Mouse (Mus musculus) forebrain, embryonic 16.5 days (tissue): ENCODE measurements around the gene Cenpk. TPM values are rescaled to one million over a fixed set of nuclear protein-coding genes. Genes with fewer than 3 reads are reported as not detected.

Experiments
- ATAC-seq: fragments of 200-750 bp; cut with Nextera tagmentation; 2 replicates; pipeline ENCODE4 v1.8.0; 2017; ENCODE audit warnings: mild to moderate bottlenecking, moderate library complexity
- H3K27ac ChIP-seq: fragments of 300-500 bp; sonication (generic); 2 replicates; pipeline ENCODE4 v1.5.1; 2014; ENCODE audit warnings: low read length, control low read depth
- H3K27me3 ChIP-seq: fragments of 300-500 bp; sonication (generic); replicated peaks from 2 replicates; pipeline ENCODE4 v1.6.1; 2014; ENCODE audit warnings: low read length; ENCODE audit not compliant: control insufficient read depth, insufficient read depth
- H3K36me3 ChIP-seq: fragments of 300-500 bp; sonication (generic); 2 replicates; pipeline ENCODE4 v1.6.1; 2014; ENCODE audit not compliant: control insufficient read depth, insufficient read depth
- H3K4me1 ChIP-seq: fragments of 300-500 bp; sonication (generic); replicated peaks from 2 replicates; pipeline ENCODE4 v1.6.1; 2014; ENCODE audit warnings: low read length; ENCODE audit not compliant: control insufficient read depth, insufficient read depth
- H3K4me2 ChIP-seq: fragments of 300-500 bp; sonication (generic); 2 replicates; pipeline ENCODE4 v1.6.1; 2014; ENCODE audit warnings: mild to moderate bottlenecking, low read length, control low read depth
- H3K4me3 ChIP-seq: fragments of 300-500 bp; sonication (generic); replicated peaks from 2 replicates; pipeline ENCODE4 v1.5.1; 2014; ENCODE audit warnings: mild to moderate bottlenecking, low read length, control low read depth
- H3K9ac ChIP-seq: fragments of 300-500 bp; sonication (generic); replicated peaks from 2 replicates; pipeline ENCODE4 v1.6.1; 2014; ENCODE audit warnings: low read depth, low read length, control low read depth
- H3K9me3 ChIP-seq: fragments of 300-500 bp; sonication (generic); 2 replicates; pipeline ENCODE4 v1.6.1; 2016; ENCODE audit warnings: low read length; ENCODE audit not compliant: control insufficient read depth
- WGBS: fragments of 180-500 bp; shearing (Covaris S2); extraction: QIAGEN DNeasy Blood & Tissue Kit; methylation state at CpG from one replicate; pipeline ENCODE4 v1.1.7; 2014; 5-methylcytosine and 5-hydroxymethylcytosine counted together
- polyA plus RNA-seq: library from polyadenylated mRNA; unstranded; fragments of >200 nt; fragmentation: Nextera tagmentation; extraction: Ambion mirVana; gene quantifications from 2 replicates; pipeline ENCODE4 v1.2.1, GENCODE M21; 2015

The Cenpk gene
- polyA plus RNA-seq, 1 experiment from 2014 or later, result 22.5 TPM

- H3K4me2 ChIP-seq, result no peak overlapping the region
- peaks cover 25% of the 10 kb centered on the region for H3K4me1 ChIP-seq
- no peak overlapping the region for H3K4me3 ChIP-seq
- WGBS, result 0% methylated on average over 2 of the region's 2 CpGs
- no peaks in the 10 kb centered on the region for H3K27me3 ChIP-seq
- H3K27ac ChIP-seq, result peak overlapping the region; percentile 39; the same call in 1 of the 2 replicates
- H3K9me3 ChIP-seq, result no peaks in the 10 kb centered on the region
- peak; percentile 29; the same call in 1 of the 2 replicates for ATAC-seq
- no peak overlapping the region for H3K9ac ChIP-seq
- no peaks in the 10 kb centered on the region for H3K36me3 ChIP-seq
Observed at GRCm38 (mm10) chr13:104285031-104285431, 56.6 kb downstream of the Cenpk start.

DNA sequence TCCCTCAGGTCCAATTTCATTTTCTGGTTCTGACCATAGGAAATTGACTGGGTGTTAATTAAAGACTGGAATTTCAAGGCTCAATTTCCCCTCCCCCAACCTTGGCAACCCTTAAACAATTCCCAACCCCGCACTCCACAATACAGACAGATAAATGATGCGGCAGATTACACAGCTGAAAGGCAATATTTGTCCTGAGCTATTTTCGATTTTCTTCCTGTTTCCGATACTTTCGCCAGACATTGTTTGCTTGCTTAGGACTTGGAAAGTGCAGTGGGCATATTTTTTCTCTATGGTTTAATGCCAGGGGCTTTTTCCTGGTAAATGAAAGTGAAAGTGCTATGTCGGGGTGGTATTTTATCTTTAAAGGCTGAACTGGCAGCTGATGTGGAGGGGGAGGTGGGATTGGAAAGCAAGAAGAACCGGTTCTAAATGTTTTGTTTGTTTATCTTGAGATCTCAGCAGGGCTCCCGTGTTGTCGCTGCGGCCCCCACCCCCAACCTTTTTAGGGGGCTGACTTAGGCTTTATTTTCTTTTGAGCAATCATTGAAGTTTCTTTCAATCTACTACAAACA lies 57.4 kb downstream of the Cenpk start:
- Histone ChIP-seq H3K36me3 (no peaks in the 10 kb centered on the region), H3K9me3 (no peaks in the 10 kb centered on the region), H3K27me3 (no peaks in the 10 kb centered on the region), H3K4me1 (peaks cover 25% of the 10 kb centered on the region), H3K4me3 (peak overlapping the region; percentile 39), H3K9ac (peak overlapping the region; percentile 20; the same call in 1 of the 2 replicates), H3K4me2 (peak overlapping the region; percentile 56), H3K27ac (peak overlapping the region; percentile 61)
- no peak for ATAC-seq
- WGBS, result under 1% methylated on average over 10 of the region's 10 CpGs

- H3K36me3 ChIP-seq, result no peaks in the 10 kb centered on the region
- H3K9me3 ChIP-seq, result no peaks in the 10 kb centered on the region
- H3K27me3 ChIP-seq, result no peaks in the 10 kb centered on the region
- peak overlapping the region; percentile 50 for H3K9ac ChIP-seq
- H3K4me2 ChIP-seq, result peak overlapping the region; percentile 56
- H3K27ac ChIP-seq, result peak overlapping the region; percentile 49
- 0 out of 2 replicates have a peak, but pooled peaks have one; percentile 13 for ATAC-seq
- WGBS, result 2% methylated on average over 4 of the region's 4 CpGs
- H3K4me3 ChIP-seq, result peak overlapping the region; percentile 46
- H3K4me1 ChIP-seq, result peaks cover 25% of the 10 kb centered on the region
Observed at GRCm38 (mm10) chr13:104286336-104286735, 57.9 kb downstream of the Cenpk start.

- H3K9ac ChIP-seq, result peak overlapping the region; percentile 50
- peak overlapping the region; percentile 56 for H3K4me2 ChIP-seq
- H3K36me3 ChIP-seq, result no peaks in the 10 kb centered on the region
- H3K4me3 ChIP-seq, result peak overlapping the region; percentile 46
- 2% methylated on average over 10 of the region's 10 CpGs for WGBS
- no peaks in the 10 kb centered on the region for H3K9me3 ChIP-seq
- peak; percentile 96 for ATAC-seq
- peaks cover 25% of the 10 kb centered on the region for H3K4me1 ChIP-seq
- no peaks in the 10 kb centered on the region for H3K27me3 ChIP-seq
- peak overlapping the region; percentile 49 for H3K27ac ChIP-seq
Observed at GRCm38 (mm10) chr13:104286897-104287309, 58.5 kb downstream of the Cenpk start.

DNA sequence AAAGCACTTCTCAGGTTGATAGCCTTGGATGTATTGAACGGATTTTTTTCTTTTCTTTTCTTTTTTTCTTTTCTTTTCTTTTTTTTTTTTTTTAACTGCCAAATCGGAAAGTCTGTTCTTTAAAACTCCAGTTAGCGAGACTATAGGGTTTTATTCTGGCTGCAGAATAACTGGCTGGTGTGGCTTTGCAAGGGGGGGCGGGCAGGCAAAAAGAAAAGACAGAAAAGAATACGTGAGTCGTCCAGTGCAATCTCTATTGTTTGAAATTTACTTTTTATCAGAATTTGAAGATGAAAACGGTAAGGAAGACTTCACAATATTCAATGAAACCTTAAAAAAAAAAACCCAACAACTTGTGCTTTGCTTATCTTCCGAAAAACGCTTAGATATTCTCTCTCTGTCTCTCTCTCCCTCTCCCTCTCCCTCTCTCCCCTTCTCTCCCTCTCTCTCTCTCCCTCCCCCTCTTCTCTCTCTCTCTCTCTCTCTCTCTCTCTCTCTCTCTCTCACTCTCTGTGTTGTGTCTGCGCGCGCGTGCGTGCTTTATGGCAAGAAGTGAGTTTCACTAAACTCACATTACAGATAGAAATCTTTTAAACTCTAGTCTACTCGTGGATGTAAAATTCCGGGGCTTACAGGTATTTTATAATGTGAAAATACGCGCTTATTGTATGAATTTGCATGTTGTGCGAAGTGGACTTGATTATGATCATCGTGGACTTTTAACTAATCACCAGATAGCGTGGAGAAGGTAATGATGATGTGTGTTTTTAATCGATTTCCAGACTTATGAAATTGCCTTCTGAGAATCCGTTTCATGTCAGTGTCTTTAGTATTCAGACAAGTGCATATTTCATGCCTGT lies 59.2 kb downstream of the Cenpk start, which contains the start of gene Adamts6:
Adamts6 (plus strand) TSS at position 470 of the 860 bp plus-strand sequence.
- Histone ChIP-seq H3K36me3 (no peaks in the 10 kb centered on the region), H3K4me2 (peak within 1 kb of the TSS; percentile 56), H3K27ac (peak within 1 kb of the TSS; percentile 49), H3K4me1 (peaks cover 25% of the 10 kb centered on the region), H3K27me3 (no peaks in the 10 kb centered on the region), H3K9ac (peak within 1 kb of the TSS; percentile 50), H3K9me3 (no peaks in the 10 kb centered on the region), H3K4me3 (peak within 1 kb of the TSS; percentile 46)
- WGBS, result under 1% methylated on average over 23 of the region's 23 CpGs
- ATAC-seq, result no peak

GRCm38 (mm10) chr13:104288226-104288859 lies 59.9 kb downstream of the Cenpk start:
- peak; percentile 50 for ATAC-seq
- no peaks in the 10 kb centered on the region for H3K27me3 ChIP-seq
- 1% methylated on average over 7 of the region's 7 CpGs for WGBS
- H3K36me3 ChIP-seq, result no peaks in the 10 kb centered on the region
- H3K4me2 ChIP-seq, result peak overlapping the region; percentile 56
- peak overlapping the region; percentile 46; the same call in 1 of the 2 replicates for H3K27ac ChIP-seq
- H3K9ac ChIP-seq, result peak overlapping the region; percentile 33
- H3K4me1 ChIP-seq, result peaks cover 25% of the 10 kb centered on the region
- peak overlapping the region; percentile 46 for H3K4me3 ChIP-seq
- no peaks in the 10 kb centered on the region for H3K9me3 ChIP-seq

DNA sequence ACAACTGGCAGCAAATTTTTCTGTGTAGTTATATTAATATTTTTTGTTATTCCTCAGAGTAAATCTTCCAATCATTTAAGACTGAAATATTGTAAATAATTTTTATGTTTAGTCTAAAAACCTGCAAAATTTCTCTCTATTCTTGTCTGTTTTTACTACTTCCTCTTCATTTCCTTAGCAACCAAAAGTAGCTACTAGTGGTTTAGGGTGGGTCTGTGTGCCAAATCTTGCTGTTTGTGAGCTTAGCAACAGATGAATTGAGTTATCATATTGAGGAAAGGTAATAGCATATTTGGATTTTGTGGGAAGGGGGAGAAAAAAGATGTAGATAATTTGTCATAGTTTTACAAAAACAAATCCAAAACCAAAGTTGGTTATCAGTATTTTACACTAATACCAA lies 60.8 kb downstream of the Cenpk start:
- Histone ChIP-seq H3K4me2 (no peak overlapping the region), H3K4me3 (no peak overlapping the region)

GRCm38 (mm10) chr13:104295472-104295871 lies 67.1 kb downstream of the Cenpk start:
- Histone ChIP-seq H3K4me3 (no peak overlapping the region), H3K4me1 (no peaks in the 10 kb centered on the region), H3K9ac (no peak overlapping the region), H3K36me3 (no peaks in the 10 kb centered on the region), H3K9me3 (no peaks in the 10 kb centered on the region), H3K4me2 (no peak overlapping the region), H3K27ac (no peak overlapping the region), H3K27me3 (no peaks in the 10 kb centered on the region)
- no peak for ATAC-seq
- 89% methylated on average over 1 of the region's 1 CpGs for WGBS

More for the DNA sequence above, 60.8 kb downstream of the Cenpk start:
- Histone ChIP-seq H3K27ac (no peak overlapping the region), H3K27me3 (no peaks in the 10 kb centered on the region), H3K36me3 (no peaks in the 10 kb centered on the region), H3K9ac (no peak overlapping the region), H3K9me3 (no peaks in the 10 kb centered on the region), H3K4me1 (peaks cover 25% of the 10 kb centered on the region)
- no peak for ATAC-seq
